In the genomic region with DNA sequence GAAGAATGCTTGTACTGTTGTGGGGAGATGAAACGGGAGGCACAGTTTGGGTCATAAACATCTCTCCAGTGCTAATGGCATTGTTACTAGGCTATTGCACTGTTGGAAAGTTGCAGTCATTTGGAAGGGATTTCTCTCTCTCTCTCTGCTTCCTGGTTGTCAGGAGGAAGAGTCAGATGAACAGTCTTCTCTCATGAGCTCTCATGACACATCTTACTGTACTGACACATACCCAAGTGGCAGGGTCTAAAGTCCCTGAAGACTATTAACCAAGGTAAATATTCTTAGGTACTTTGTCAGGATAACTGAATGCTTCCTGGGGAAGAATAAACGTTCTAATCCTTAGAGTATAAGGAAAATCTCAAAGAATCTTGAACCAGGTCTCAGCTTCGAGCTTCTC, we compare ENCODE assay signal across 37 mouse cellular contexts. TPM values are rescaled to one million over a fixed set of nuclear protein-coding genes. Genes with fewer than 3 reads are reported as not detected.
"Had no signal": no experiment of that assay in that cellular context is flagged by ENCODE, and none has a peak within 500 bp of the region (broad histone marks: within the 10 kb centered on the region; RNA-seq: fewer than 3 reads in every experiment).

No protein-coding gene starts in this region.

- H3K9ac ChIP-seq: heart, embryonic 12.5 days; heart, embryonic 13.5 days; heart, embryonic 15.5 days; hindbrain, embryonic 12.5 days; hindbrain, embryonic 13.5 days; hindbrain, embryonic 14.5 days; hindbrain, embryonic 15.5 days; kidney, embryonic 15.5 days had no signal

- DNase-seq: heart, postnatal 10 days; heart, postnatal 14 days; heart, postnatal 36 days; heart, postnatal 4 days; kidney, adult 11 months; kidney, adult 18-20 months; kidney, adult 2 months; kidney, adult 8-10 months; kidney, adult 9 months; kidney, postnatal 10 days; kidney, postnatal 14 days; kidney, postnatal 25 days; kidney, postnatal 36 days; kidney, postnatal 4 days; layer of hippocampus, adult 9-11 months; layer of hippocampus, postnatal 36 days had no signal

- H3K4me1 ChIP-seq: heart, embryonic 10.5 days; heart, embryonic 12.5 days; heart, embryonic 13.5 days; heart, embryonic 15.5 days; hindbrain, embryonic 12.5 days; hindbrain, embryonic 13.5 days; hindbrain, embryonic 15.5 days; kidney, embryonic 15.5 days had no signal

- H3K27me3 ChIP-seq: heart, embryonic 12.5 days; heart, embryonic 13.5 days; heart, embryonic 15.5 days; hindbrain, embryonic 12.5 days; hindbrain, embryonic 13.5 days; hindbrain, embryonic 15.5 days; kidney, embryonic 15.5 days had no signal

- H3K27ac ChIP-seq: heart, embryonic 10.5 days; heart, embryonic 13.5 days; heart, embryonic 15.5 days; hindbrain, embryonic 10.5 days; hindbrain, embryonic 12.5 days; hindbrain, embryonic 13.5 days; hindbrain, embryonic 14.5 days; hindbrain, embryonic 15.5 days; hindbrain, postnatal 0 days; kidney, embryonic 15.5 days; kidney, postnatal 0 days; layer of hippocampus, adult 2 months; left cerebral cortex, adult 2 months had no signal

- H3K9me3 ChIP-seq: heart, embryonic 10.5 days; heart, embryonic 12.5 days; heart, embryonic 13.5 days; heart, embryonic 15.5 days; hindbrain, embryonic 10.5 days; hindbrain, embryonic 12.5 days; hindbrain, embryonic 13.5 days; hindbrain, embryonic 15.5 days; kidney, embryonic 15.5 days had no signal

- H3K36me3 ChIP-seq: heart, embryonic 10.5 days; heart, embryonic 12.5 days; heart, embryonic 13.5 days; heart, embryonic 15.5 days; hindbrain, embryonic 10.5 days; hindbrain, embryonic 12.5 days; hindbrain, embryonic 13.5 days; hindbrain, embryonic 15.5 days; kidney, embryonic 15.5 days had no signal

- H3K4me2 ChIP-seq: heart, embryonic 11.5 days; heart, embryonic 12.5 days; heart, embryonic 13.5 days; heart, embryonic 15.5 days; hindbrain, embryonic 12.5 days; hindbrain, embryonic 13.5 days; hindbrain, embryonic 14.5 days; hindbrain, embryonic 15.5 days; kidney, embryonic 15.5 days had no signal

- ATAC-seq: hindbrain, embryonic 16.5 days; hindbrain, postnatal 0 days; inflammation-experienced regulatory T-cells, adult 6 months had no signal

- H3K4me3 ChIP-seq: heart, embryonic 10.5 days; heart, embryonic 12.5 days; heart, embryonic 13.5 days; heart, embryonic 15.5 days; hindbrain, embryonic 10.5 days; hindbrain, embryonic 12.5 days; hindbrain, embryonic 13.5 days; hindbrain, embryonic 15.5 days; kidney, embryonic 15.5 days; layer of hippocampus, adult 2 months; left cerebral cortex, adult 2 months had no signal

RNA-seq across cellular contexts. Expression of a gene that starts 42.4 kb away (rescaled TPM):
- total RNA-seq: heart, postnatal 10 days; heart, postnatal 14 days; heart, postnatal 25 days; heart, postnatal 36 days; heart, postnatal 4 days had no signal
- polyA plus RNA-seq: heart, embryonic 10.5 days; heart, embryonic 11.5 days; heart, embryonic 12.5 days; heart, embryonic 14.5 days; heart, postnatal 0 days; hindbrain, embryonic 12.5 days; hindbrain, embryonic 14.5 days; inflammation-experienced regulatory T-cells, adult 6 months; kidney, adult 2 months; kidney, embryonic 14.5 days; kidney, postnatal 0 days had no signal

RNA-seq across cellular contexts. Expression of a gene that starts 54.2 kb away (rescaled TPM):
- total RNA-seq: heart, postnatal 10 days; heart, postnatal 14 days; heart, postnatal 25 days; heart, postnatal 36 days; heart, postnatal 4 days had no signal
- polyA plus RNA-seq: heart, embryonic 11.5 days; heart, embryonic 12.5 days; heart, embryonic 14.5 days; inflammation-experienced regulatory T-cells, adult 6 months; kidney, adult 2 months; kidney, embryonic 14.5 days had no signal
